In the genomic region with DNA sequence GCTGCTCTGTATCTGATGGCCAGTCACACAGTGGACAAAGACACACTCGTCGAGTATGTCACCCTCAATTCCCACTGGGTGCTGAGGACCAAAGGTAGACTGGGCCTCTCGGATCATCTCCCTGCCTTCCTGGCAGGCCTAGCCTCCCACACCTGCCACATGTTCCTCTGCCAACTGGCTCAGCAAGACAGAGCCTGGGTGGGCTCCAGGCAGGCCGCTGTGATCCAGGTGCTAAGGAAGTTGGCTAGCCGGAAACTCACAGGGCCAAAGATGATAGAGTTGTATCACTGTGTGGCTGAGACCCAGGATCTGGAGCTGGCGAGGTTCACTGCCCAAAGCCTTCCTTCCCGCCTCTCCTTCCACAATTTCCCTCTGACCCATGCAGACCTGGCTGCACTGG, we compare ENCODE assay signal across 11 mouse cellular contexts.
"Had no signal": no experiment of that assay in that cellular context is flagged by ENCODE, and none has a peak within 500 bp of the region (broad histone marks: within the 10 kb centered on the region; RNA-seq: fewer than 3 reads in every experiment).

No protein-coding gene starts in this region.

- ATAC-seq: liver, postnatal 0 days; lung, postnatal 0 days; midbrain, embryonic 13.5 days; midbrain, embryonic 15.5 days had no signal

- DNase-seq: liver, postnatal 0 days; lung, adult 2 months; lung, postnatal 14 days; lung, postnatal 36 days; right cerebral cortex, postnatal 14 days; thymus, adult 2 months; thymus, postnatal 25 days; thymus, postnatal 4 days had no signal
